Mouse (Mus musculus) megakaryocyte, embryonic 14.5 days (primary cell): ENCODE measurements at regions not wholly inside any gene's neighbourhood (a gene's known extent, or its start where the extent isn't known, plus 50 kb on each side); places are given as distances from the start of the nearest gene placed in this dataset.

Source experiments
- FLI1 ChIP-seq: IDR thresholded peaks from 2 replicates; pipeline ENCODE4 v1.6.1; 2012; ENCODE audit warnings: low read length, inconsistent platforms, mixed read lengths
- GATA1 ChIP-seq: IDR thresholded peaks from 3 replicates; pipeline ENCODE4 v1.6.1; 2012; ENCODE audit warnings: mixed read lengths, low read length, inconsistent platforms, borderline replicate concordance

- TF ChIP-seq GATA1 (no peak), FLI1 (no peak)
Measured at GRCm38 (mm10) chr11:43338377-43338993, 87.6 kb downstream of the Pttg1 start.
